Mouse (Mus musculus) small intestine, adult 2 months (tissue): Measurements from ENCODE around the gene Neurl1a.

ENCODE experiments used
- CTCF ChIP-seq: fragments of 200-500 bp; IDR thresholded peaks from 2 replicates; pipeline ENCODE4 v1.5.1; 2012; ENCODE audit warnings: low read depth, mild to moderate bottlenecking, control low read depth, inconsistent platforms, low read length, moderate library complexity, mixed read lengths; ENCODE audit not compliant: insufficient replicate concordance, insufficient read length; ENCODE audit errors: extremely low read depth
- POLR2A ChIP-seq: fragments of 200-500 bp; IDR thresholded peaks from 2 replicates; pipeline ENCODE4 v1.6.1; 2012; ENCODE audit warnings: low read depth, mild to moderate bottlenecking, control low read depth, inconsistent platforms, low read length, moderate library complexity

DNA sequence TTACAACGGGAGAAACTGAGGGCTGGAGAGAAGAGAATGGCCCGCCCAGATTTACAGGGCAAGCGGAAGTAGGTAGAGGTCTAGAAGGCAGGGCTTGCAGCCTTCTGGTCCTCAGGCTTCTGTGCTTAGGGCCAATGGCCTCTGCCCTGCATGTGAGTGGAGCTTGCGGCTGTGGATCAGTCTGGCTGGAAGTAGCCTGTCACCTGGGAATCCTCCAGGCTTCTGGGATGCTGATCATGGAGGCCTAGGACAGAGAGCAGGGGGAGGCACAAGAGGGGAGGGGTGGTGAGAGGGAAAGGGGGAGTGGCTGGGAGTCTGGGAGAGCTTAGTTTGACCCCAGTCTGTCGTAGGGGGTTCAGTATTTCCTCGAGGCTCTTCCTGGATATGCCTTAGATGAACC lies 23.8 kb downstream of the Neurl1a start:
- TF ChIP-seq POLR2A (no peak), CTCF (no peak)
